Mouse (Mus musculus): ENCODE results near the gene Olfr1153.

The Olfr1153 gene

DNA sequence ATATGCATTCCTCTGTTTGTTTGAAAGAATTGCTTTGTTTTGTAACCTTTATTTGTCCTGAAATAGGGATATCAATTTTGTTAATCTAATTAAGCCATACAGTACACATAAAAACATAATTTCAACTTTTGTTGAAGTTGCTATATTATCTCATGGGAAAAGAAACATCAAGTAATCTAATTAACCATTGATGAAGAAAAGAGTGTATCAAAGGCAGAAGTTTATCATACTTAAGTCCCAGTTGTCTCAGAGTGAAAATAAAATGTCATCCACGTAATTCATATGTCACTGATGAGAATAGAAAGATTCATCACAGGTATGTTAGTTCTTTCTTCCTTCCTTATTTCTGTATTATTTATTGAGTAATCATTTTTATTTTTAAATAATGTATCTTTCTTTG, at the start of gene Olfr1153:
Gene Olfr1153, plus strand, starts transcription at position 301 of the 400 bp plus-strand sequence.
- no peak for DNase-seq

DNA sequence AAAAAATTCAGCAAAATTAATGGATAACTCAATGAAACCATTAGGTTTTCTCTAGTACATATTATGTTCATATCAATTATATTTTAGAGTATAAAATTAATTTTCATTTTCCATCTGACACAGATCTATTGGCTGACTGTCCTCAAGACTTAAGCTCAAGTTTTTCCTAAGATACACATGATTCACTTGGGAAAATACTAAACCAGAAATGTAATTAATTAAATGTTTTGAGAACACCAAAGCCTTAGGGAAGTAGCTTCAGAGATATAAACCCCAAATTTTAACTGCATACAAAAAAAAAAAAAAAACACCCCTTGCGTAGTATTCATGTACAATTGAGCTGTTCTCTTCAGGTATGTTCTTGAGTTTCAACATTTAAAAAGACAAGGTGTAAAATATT, 39.2 kb upstream of the Olfr1153 start, which contains the start of gene Olfr1151:
Gene Olfr1151, plus strand, starts transcription at position 301 of the 400 bp plus-strand sequence.
- no peak for DNase-seq

DNA sequence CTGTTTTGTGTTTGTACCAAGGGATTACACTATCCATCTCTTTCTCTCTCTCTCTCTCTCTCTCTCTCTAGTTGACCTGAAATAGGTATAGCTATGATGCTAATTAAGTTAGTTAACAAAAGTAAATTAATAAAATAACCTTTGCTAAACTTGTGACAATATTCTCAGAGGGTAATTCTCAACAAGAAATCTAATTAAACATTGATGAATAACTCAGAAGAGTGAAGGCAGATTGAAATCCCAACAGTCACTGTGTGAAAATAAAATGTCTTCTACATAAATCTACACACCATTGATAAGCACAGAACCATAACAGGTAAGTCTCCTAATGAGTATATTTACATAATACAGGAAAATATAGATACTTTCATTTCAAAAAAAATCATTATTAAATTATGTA, 28.6 kb upstream of the Olfr1153 start, which contains the start of gene Olfr1152:
Gene Olfr1152, plus strand, starts transcription at position 301 of the 400 bp plus-strand sequence.
- no peak for DNase-seq

- no peak for DNase-seq
These were observed 10.3 kb downstream of the Olfr1153 start, which contains the start of gene Olfr1154 for GRCm38 (mm10) chr2:87905066-87905465. Gene Olfr1154 (minus strand): TSS chr2:87905166.

DNA sequence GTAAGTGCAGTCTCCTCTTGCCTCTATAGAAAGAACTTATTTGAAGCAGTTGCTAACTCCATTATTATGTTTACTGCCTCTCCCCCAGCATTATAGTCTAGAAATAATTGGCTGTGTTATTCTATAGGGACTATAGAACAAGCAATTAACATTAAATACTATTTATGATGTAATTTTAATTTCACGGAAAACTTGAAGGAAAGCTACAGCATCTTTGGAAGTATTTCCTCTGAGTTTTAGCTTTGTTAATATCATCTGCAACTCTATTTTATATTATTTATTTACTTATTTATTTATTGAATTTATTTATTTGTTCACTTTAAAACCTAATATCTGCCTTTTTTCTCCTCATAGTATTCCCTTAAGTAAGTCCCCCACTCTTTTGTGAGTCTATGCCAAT, 50.3 kb downstream of the Olfr1153 start, which contains the start of gene Olfr1155:
Gene Olfr1155, minus strand, starts transcription at position 101 of the 400 bp plus-strand sequence.
- no peak for DNase-seq
